Mouse (Mus musculus): Measurements from ENCODE around the gene Slamf8.

Gene Slamf8

DNA sequence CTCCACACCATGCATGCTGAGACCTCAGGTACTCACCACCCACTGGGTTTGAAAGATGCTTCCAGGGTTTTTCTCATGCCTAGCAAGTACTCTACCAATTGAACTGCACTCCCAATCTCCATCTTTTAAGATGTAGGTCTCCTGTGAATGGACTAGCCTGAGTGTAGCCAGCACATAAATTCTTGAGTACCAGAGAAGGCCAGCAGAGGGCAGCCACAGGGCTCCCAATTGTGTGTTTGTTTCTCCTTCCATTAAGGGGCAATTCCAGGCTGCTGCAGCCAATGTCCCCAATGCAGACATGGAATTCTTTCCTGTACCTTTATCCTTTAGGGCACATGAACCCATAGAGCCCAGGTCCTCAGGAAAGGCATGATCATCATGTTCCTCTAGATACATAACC is 4.1 kb upstream of the Slamf8 start:
- DNase-seq (ENCODE audit: extremely low read depth, low read depth, low spot score): no peak

DNA sequence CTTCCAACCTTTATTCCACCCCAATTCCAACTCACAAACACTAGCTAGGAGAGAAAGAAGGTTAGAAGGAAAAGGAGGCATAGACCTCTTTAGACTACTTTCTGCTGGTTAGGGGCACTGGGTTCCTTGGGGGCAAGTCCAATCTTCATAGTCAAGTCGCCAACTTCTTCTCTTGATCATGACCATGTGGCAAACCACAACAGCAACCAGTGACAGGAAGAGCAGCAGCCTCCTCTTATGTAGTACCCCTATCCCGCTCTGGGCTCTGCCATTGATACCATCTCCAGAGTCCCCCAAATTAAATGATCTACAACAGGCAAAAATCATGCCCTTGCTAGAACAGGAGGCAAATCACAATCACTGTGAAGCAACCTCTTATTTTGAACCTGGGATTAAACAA is 3.6 kb upstream of the Slamf8 start:
- no peak for DNase-seq (ENCODE audit: extremely low read depth, low read depth, low spot score)

DNA sequence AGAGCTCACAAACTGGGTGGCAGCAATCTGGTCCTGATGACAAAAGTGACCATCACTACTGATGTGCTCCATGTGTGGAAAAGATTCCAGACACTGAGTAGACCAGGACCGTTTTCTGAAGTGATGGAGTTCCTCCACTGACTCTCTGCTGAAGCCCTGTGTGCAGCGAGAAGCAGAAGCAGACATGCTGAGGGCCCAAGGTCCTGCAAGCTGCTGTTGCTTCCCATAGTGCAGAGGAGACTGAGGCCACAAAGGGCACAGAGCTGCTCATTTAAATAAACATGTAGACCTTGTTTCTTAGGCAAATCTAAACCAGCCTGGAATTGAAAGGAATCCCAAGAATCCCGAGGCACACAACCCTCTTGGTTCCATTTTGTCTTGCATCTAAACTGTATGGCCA is 3.0 kb upstream of the Slamf8 start:
- no peak for DNase-seq (ENCODE audit: extremely low read depth, low read depth, low spot score)

DNA sequence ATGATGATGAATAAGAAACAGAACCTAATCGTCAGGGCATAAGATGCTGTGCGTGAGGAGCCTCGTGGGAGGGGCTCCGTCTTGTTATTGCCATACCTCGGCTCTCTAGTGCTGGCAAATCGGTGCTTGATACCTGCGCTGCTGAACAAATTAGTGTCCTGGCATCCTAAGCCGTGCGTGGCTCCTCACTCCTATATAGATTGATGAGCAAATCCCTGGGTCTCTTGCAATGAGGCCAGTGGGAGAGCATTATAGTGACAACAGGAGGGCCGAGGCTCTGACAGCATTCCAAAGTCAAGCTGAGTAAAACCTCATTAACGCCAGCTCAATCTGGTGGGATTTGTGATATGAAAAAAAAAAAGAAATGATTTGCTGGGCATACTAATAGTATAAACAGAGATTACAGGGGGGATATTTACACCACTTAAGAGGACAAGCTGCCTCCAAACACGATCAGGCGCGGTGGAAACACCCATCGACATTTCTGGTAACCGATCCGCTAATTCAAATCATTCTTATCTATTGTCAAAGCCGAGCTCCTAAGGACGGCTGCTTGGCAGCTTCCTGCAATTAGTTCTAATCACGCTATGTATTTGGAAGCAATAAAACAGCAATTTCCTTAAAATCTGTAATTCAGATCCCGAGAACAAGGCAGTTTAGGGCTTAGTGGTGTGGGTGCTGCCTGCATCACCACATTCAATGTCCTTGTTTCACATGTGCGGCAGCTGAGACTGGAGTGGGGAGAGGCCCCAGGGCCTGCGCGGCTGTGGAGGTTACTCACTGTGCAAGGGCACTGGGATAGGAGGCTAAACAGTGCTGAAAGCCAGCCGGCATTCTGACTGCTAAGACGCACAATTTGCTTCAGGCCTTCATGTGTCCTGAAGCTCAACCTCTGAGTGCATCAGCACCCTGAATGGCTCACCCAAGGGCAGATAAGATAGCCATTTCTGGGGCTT is 4.5 kb downstream of the Slamf8 start:
- no peak for DNase-seq (ENCODE audit: extremely low read depth, low read depth, low spot score)

DNA sequence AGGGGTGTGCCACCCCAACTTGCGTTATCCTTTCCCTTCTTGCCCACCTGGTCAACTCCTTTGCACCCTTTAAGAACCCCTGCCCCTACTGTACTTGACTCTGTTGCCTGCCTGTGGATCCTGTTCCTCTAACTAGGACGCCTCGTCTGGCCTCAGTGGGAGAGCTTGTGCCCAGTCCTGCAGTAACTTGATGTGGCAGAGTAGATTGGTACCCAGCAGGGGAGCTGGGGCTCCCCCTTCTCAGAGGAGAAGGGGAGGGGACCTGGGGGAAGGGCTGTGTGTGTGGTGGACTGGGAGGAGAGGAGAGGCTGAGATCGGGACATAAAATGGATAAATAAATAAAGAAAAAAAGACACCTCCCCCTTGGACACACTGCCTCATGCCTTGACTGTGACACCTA is 5.3 kb downstream of the Slamf8 start:
- no peak for DNase-seq (ENCODE audit: extremely low read depth, low read depth, low spot score)

DNA sequence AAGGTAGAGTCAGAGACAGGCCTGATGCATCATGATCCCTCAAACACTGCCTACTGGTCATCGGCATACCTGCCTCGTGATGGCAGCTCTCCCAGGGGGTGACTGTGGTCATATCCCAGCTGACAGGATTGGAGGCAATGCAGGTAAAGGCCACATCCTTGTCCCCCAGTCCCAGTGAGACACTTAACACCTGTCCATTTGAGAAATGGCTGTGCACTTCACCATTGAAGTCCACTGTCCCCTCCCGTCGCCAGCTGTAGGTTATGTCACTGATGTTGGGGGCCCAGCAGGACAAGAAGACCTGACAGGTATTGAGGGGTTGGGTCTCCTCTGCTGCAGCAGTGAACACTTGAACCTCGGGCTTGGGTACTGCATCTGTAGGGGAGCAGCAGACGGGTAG is 6.1 kb downstream of the Slamf8 start:
- DNase-seq (ENCODE audit: extremely low read depth, low read depth, low spot score): no peak

DNA sequence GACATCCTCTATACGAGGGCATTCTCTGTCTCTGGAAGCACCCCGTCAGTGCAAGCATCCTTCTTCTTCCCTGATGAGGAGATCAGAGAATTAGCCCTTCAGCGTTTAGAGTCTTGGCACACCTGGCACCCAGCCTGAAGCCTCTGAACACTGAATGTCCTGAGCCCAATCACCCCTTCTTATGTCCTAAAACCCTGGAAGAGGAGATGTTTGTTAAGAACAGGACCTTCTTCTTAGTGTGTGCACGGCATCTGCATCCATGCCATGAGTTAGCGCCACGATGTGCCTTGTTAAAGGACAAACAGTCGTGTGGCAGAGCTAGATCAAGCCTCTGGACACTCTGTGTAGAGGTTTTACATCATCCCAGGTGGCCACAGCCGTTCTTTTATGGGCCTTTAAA is 7.9 kb downstream of the Slamf8 start:
- no peak for DNase-seq (ENCODE audit: extremely low read depth, low read depth, low spot score)

DNA sequence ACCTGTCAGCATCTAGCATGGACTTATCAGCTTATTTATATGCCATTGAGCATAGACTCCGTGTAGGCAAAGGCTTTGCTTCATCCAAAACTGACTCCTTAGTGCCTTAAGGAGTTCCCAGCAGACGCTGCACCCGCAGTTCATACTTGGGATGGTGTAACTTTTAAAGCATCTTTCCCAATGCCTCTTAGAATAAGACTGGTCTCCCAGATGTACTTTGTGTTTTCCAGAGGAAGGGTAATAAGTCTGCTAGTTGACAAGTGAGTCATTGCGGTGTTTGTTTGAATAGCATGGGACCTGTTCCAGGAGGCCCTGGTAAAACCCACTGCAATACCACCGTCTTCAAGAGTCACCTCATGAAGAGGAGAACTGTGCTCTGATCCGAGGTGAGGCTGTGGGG is 10.3 kb downstream of the Slamf8 start:
- DNase-seq (ENCODE audit: extremely low read depth, low read depth, low spot score): no peak

DNA sequence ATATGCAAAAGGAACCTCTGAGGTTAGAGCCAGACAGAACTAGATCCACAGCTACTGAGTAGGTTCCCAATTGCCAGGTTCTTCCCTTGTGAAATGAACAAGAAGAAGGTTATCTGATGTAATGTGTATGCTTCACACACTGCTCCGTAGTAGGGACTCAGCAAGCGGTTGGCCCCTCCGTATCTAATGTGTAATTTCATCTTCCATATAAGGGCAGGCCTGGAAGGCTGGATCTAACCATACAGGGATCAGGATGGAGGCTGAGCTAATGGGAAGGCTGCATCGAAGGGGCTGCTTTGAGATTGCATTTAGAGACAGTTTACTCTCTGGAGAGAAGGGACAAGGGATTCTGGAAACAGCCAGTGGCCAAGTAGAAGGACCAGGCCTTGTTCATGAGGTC is 22.6 kb downstream of the Slamf8 start:
- no peak for DNase-seq (ENCODE audit: extremely low read depth, low read depth, low spot score)

DNA sequence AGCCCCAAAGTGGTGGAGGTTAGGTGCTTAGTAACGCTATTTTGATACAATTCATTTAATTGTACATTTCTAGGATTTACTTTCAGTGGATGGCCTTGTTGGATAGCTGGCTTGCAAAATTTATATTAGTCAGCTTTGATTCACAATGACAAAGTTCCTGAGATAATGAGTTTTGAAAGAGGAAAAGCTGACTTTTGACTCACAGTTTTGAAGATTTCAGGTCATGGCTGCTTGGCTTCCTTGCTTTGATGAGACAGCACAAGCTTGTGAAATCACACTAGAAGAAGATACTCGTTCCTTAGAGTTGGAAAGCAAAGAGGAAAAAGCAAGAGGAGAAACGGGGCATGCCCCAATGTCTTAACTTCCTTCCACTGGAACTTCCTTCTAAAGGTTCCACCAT is 24.2 kb downstream of the Slamf8 start:
- no peak for DNase-seq (ENCODE audit: extremely low read depth, low read depth, low spot score)

DNA sequence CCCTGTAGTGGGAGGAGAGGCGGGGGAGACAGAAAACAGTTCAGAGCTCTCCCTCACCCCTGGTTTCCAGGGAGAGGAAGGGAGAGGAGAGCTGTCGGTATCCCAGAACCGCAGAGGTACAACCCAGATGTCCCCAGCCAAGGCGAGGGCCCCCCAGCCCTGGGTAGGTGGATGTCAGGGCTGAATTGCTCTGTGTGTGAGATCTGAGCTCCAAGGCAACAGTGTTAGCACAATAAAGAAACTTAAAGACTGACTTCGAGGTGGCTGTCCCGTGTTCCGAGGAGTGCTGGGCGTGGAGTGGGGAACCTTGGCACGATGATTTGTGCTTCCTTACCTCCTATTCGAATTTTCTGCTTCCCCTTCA is 26.9 kb downstream of the Slamf8 start:
- no peak for DNase-seq (ENCODE audit: extremely low read depth, low read depth, low spot score)

DNA sequence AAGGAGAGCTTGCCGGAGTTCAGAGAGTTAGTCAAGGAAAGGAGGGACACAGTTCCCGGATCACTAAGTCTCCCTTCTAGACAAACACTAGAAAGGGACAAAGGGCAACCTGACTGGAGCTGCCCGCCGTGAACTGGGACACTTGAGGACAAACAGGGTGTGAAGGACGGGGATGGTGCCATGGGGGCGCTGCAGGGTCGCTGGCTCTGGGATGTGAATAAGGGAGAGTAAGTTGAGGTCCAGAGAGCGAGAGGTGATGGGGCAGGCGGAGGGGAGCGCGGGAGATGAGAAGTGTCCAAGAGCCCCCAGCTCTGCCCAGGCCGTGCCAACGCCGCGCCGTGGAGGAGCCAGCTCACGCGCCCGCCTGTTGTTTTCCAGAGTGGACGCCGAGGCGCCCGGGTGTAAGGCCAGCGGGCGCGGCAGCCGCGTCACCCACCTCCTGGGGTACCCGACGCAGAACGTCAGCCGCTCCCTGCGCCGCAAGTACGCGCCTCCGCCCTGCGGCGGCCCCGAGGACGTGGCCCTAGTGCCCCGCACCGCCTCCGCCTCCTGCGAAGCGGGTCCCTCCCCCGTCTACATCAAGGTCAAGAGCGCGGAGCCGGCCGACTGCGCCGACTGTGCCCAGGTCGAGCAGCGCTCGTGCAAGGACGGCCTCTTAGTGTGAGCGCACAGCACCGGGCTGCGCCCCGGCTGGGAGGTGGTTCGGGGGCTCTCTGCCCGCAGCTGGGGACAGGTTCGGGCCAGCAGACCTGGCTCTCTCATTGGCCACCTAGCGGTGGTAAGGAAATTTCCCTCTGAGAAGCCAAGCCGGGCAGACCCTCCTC is 27.5 kb downstream of the Slamf8 start:
- no peak for DNase-seq (ENCODE audit: extremely low read depth, low read depth, low spot score)

DNA sequence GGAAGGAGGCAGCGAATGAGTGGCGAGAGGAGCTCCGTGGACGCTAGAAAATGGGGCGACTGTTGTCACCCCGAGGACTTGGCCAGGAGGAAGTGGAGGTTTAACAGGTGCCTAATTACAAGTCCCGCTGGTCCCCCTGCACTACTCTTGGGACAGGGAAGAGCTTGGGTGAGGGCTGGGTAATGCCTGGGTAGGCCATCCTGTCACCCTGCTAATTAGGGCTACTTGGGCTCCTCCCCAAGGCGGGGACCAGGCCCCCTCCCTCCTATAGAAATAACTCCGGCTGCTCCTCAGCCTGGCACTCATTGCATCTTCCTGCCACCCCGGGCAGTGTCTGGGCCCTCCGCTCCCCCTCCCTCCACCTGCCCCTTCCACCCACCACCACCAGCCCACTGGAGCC is 34.7 kb downstream of the Slamf8 start, which contains the start of gene Vsig8:
Vsig8 (plus strand) TSS at position 301 of the 400 bp plus-strand sequence.
- no peak for DNase-seq (ENCODE audit: extremely low read depth, low read depth, low spot score)

DNA sequence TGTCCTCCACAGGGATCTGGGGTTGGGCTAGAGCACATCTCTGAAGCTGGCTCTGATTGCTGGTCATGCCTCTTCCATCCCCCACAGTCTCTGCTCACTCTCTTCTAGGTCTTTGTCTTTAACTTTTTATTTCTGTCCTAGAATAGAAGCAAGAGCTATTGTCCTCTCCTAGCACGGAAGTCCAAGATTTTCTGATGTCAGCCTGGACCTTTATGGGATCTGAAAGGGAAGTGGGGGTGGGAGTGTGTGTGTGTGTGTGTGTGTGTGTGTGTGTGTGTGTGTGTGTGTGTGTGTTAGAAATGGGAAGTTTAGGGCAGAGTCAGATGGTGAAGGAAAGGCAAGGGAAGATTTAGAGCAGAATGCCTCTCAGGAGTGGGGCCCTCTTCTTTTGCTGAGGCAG is 37.7 kb downstream of the Slamf8 start:
- no peak for DNase-seq (ENCODE audit: extremely low read depth, low read depth, low spot score)

DNA sequence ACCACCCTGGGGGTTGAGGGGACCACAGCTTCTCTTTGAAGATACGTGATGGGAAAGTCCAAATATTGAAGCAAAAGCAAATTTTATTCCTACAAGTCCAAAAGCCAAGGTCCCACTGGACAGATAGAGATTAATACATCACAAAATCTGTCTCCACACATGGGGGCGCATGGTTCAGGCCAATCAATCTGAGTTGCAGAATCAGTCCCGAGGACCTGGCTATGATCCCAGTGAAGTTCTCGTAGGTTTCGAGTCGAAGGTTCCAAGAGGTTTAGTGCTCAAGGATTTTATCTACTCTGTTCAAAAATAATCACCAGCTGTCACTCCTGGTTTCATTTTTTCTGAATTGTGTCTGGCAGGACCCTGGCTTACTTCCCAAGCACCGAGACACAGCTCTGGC is 39.4 kb downstream of the Slamf8 start:
- DNase-seq (ENCODE audit: extremely low read depth, low read depth, low spot score): no peak

DNA sequence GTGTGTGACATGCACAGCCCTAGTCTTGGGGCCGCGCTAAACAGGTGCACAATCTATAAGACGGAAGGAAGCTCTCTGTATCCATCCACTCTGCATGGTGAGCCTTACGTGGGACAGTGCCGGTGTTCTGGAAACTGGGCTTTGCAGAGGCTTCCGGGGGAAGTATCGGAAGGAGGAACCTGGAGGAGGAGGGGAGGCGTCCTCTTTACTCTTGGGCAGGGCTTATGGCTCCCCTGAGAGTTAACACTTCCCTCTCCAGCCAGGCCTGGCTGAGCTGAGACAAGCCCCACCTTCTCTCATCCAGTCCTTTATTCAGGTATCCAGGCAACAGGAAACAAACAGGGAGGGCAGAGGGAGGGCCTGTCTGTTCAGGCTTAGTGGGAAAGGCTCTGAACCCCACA is 39.8 kb downstream of the Slamf8 start:
- no peak for DNase-seq (ENCODE audit: extremely low read depth, low read depth, low spot score)

DNA sequence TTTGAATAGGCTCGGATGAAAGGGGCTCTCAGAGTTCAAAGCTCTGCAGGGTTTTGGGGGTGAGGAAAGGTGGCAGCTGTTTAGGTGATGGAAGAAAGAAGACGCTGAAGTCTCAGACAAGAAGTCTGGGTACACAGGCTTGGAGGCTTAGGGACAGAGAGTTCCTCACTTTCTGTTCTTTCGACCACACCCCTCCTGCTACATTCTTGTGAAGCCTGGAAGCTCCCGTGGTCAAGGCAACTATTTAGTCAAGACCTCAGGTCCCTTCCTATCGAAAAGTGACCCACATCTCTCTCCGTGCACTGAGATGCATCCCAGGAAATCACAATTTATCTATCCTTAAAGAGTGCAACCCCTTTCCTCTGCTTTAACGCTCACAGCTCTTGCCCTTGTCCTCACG is 40.7 kb downstream of the Slamf8 start:
- no peak for DNase-seq (ENCODE audit: extremely low read depth, low read depth, low spot score)

DNA sequence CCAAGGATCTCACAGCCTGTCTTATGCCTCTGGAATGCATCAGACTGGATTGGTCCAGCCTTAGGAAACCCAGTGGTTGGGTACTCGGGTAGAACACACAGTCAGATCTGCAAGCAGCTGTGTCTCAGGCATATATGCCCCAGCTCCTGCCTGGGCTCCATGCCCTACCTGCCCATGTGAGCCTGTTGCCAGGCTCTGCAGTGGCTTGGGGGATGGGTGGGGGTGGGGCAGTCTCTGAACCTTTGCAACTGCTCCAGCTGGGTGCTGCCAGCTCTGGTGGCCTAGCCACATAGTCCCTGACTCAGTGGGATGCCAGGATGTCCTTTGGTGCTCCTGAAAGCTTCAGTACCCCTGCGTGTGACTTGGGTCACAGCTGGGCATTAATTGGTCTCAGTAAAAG is 41.1 kb downstream of the Slamf8 start:
- DNase-seq (ENCODE audit: extremely low read depth, low read depth, low spot score): no peak

DNA sequence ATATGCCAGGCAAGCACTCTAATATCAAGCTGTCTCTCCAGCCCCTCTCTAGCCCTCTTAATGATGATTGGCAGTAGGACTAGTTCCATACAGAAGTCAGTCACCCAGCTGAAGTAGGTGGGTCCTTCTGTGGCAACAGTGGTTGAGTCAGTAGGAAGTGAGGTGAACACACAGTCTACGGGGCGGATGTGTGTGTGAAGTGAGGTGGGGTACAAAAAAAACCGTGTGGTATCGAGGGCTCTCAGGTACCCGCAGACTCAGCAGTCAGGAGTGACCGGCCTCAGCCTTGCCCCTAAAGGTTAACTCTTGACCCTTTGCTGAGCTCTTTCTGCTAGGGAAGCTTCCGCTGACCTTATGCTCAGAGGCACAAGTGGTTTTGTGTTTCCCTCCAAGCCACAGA is 41.9 kb downstream of the Slamf8 start:
- DNase-seq (ENCODE audit: extremely low read depth, low read depth, low spot score): no peak

DNA sequence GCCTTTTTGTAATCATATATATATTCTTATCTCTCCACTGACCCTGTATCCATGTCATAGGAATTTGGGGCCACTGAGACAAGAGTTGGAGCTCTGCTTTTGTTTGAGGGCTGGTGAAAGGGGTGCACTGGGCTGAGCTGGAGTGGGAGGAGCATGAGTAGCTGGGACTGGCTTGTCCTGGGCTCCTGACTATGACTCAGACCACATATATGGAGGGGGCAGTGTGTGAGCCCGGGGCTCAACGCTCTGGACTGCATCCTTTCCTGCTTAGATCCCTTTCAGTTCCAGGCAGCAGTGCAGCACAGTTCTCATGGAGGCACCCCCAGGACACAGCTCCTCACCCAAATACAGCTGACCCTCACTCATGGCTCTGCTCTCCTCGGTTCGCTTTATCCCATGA is 44.3 kb downstream of the Slamf8 start:
- DNase-seq (ENCODE audit: extremely low read depth, low read depth, low spot score): no peak

DNA sequence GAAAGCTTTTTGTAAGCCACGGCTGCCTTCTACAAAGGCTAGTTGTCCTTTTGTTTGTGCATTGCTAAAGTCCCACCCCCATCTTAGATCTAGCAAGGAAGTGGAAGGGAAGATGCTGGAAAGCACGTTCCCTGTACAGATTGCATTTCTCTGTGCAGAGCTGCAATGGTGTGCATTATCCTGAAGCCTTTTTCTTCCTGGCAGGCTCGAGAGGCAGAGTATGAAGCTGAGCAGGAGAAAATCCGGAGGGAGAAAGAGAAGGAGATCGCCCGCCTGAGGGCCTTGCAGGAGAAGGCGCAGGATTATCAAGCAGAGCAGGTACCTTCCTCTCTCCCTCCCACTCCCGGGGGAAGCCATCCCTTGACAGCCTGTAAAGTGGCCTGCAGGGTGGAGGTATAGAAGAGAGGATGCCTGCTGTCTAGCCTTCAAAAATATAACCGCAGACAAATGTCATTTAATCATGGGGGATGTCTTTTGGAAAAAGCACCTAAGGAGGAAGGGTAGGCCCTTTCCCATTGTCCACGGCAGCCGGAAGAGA is 50.0 kb downstream of the Slamf8 start:
- DNase-seq (ENCODE audit: extremely low read depth, low read depth, low spot score): no peak

DNA sequence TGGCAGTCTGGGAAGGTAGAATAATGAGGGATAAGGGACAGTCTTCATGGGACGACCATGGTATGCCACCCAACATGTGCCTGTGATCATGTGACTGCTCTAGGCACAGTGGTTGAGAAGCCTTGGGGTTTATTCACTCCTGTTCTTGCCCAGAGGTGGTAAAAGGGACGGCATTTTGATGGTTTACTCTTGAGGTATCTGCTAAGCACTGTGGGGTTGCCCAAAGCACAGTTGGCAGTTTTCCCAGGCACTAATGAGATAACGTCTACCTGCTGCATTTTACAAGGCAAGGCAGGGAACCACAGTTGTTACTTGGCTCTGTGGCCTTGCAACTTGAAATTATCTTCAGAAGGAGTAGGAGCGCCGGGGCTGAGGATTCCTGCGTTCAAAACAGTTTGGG is 50.5 kb downstream of the Slamf8 start:
- DNase-seq (ENCODE audit: extremely low read depth, low read depth, low spot score): no peak

All from fat pad, adult 2 months (tissue).